Mouse (Mus musculus) neural tube, embryonic 10.5 days (tissue): ENCODE data around the gene Senp3.

Source experiments
- DNase-seq: peaks from one replicate; pipeline ENCODE4 v3.0.0-alpha.2; 2017; ENCODE audit warnings: low spot score; ENCODE audit errors: extremely low spot score

Gene Senp3

GRCm38 (mm10) chr11:69682209-69682839 lies 440 bp upstream of the Senp3 start:
- no peak for DNase-seq

- no peak for DNase-seq
Observed at GRCm38 (mm10) chr11:69680136-69680855, 1.6 kb downstream of the Senp3 start.

- DNase-seq = no peak
Observed at GRCm38 (mm10) chr11:69679144-69679543, 2.7 kb downstream of the Senp3 start.

GRCm38 (mm10) chr11:69672211-69672706 lies 9.6 kb downstream of the Senp3 start, which contains the start of gene Eif4a1:
TSS of gene Eif4a1 (minus strand) at chr11:69672423.
- DNase-seq = peak; percentile 98

DNA sequence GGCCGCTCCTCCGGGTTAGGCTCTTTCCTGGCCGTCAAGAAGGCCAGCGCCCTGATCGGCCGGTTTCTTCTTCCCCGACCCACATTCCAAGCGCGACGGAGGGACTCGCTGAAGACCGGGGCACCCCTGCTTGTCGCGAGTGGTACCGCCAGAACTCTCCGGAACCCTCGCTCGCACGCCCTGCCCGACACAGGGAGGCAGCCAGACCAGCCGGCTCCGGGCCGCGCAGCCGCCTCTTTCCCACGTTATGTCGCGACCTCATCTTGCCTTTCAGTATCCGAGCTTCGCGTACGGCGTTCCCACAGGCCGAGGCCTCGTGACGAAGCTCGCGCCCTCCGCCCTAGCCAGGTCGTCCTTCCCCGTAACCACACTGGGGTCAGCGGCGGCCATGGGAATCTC lies 10.2 kb downstream of the Senp3 start:
- no peak for DNase-seq

- peak; percentile 95 for DNase-seq
Observed at GRCm38 (mm10) chr11:69670786-69671725, 10.8 kb downstream of the Senp3 start.

DNA sequence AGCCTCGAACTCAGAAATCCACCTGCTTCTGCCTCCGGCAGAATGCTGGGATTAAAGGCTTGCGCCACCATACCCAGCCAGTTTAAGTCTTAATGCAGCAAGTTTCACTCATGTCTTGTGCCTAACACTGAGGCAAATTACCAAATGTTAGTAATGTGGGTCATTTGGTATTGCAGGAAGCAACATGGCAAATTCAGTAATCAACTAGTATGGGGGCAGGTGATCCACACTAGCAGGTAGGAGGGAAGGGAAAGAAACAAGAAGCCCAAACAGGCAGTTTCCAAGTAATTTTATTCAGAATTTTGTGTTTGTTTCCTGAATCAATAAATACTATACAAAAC lies 15.2 kb downstream of the Senp3 start:
- no peak for DNase-seq

- peak; percentile 40 for DNase-seq
Observed at GRCm38 (mm10) chr11:69665961-69666664, 15.8 kb downstream of the Senp3 start, which contains the start of gene Cd68. TSS of gene Cd68 (minus strand) at chr11:69666153.

GRCm38 (mm10) chr11:69665457-69665960 lies 16.4 kb downstream of the Senp3 start:
- peak; percentile 34 for DNase-seq

- no peak for DNase-seq
Observed at GRCm38 (mm10) chr11:69664841-69665240, 17.0 kb downstream of the Senp3 start.

DNA sequence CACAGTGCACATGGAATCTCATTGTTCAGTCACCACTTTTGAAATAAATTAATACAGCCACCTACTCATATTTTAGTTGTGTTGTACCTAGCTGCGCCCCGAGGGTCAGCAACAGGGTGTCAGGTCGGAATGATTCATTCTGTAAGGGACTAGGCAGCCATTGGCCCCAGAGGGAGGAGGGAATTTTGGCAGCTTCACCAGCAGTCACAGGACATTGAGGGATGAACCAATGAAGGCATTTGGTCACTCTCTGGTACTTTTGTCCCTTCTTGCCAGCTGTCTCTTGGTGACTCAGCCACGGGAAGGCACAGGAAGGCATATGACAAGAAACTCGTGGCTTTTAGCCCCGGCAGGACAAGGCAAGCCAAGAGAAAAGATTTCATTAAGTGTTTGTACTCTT lies 18.1 kb downstream of the Senp3 start:
- DNase-seq = no peak

GRCm38 (mm10) chr11:69662967-69663671 lies 18.8 kb downstream of the Senp3 start:
- DNase-seq = no peak

DNA sequence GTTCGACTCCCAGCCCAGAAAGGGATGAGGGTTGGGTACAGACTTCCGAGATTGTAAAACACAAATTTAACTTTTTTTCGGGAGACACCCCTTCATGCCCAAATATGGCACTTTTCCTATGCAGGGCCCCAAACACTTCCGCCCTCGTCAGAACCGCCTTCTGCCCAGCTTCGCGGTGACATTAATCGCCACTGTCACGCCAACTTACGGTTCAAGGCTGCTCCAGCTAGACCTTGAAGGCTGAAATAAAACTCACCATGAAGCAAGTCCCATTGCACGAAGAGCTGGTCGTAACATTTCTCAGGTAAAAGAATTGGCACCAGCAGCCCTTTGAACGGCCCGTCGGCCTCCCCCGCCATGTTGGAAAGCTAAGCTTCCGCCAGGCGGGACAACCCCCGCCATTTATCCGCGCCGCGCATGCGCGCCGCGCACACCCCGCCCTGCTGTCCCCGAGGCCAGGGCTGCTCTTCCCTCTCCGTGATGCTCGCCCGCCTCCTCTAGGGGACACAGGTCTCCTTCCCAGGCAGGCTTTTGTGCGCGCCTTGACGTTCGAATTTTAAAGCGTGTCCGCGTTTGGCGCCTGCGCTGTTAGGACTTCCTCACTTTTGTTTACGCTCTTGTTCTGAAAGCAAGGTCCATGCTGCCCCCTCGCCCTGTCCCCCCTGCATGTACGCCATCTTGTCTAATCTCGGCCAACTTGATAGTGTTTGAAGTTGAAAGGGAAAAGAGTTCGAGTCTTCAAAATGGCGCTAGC lies 19.5 kb downstream of the Senp3 start, which contains the start of gene Mpdu1:
Gene Mpdu1 (minus strand): TSS at position 430 of the 754 bp plus-strand sequence.
- DNase-seq = peak; percentile 94

GRCm38 (mm10) chr11:69661221-69661881 lies 20.5 kb downstream of the Senp3 start:
- DNase-seq = no peak

GRCm38 (mm10) chr11:69657462-69657881 lies 24.4 kb downstream of the Senp3 start:
- no peak for DNase-seq

- peak; percentile 57 for DNase-seq
Observed at GRCm38 (mm10) chr11:69656617-69657461, 25.0 kb downstream of the Senp3 start.

DNA sequence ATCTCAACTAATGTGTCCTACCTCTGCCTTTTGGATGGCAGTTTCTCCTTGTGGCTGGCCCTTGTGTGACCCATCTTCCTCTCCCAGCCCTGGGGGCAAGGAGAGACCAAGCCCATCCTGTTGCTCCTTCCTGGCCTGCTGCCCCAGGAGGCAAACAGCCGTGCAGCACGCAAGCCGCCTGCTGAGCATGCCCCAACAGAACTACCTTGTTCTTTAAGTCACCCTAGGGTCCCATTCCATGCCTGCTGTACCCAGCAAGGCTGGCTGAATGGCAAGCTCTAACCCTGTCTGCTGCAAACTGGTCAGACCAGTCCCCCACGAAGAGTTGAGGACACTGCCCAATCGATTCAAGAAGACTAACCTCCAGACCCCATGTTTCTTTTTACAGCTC lies 25.8 kb downstream of the Senp3 start:
- DNase-seq = no peak
